Mouse (Mus musculus) forebrain, embryonic 15.5 days (tissue): ENCODE data around the gene Tmem262. TPM values are rescaled to one million over a fixed set of nuclear protein-coding genes. Genes with fewer than 3 reads are reported as not detected.
"Not testable (repeated sequence)": the region's sequence is repeated elsewhere in the genome, so short reads cannot be mapped to it uniquely, and the experiment has no call there.

Experiments used
- ATAC-seq: fragments of 200-750 bp; cut with Nextera tagmentation; replicated peaks from 2 replicates; pipeline ENCODE4 v1.8.0; 2017; ENCODE audit warnings: mild to moderate bottlenecking, moderate TSS enrichment, moderate library complexity
- H3K27ac ChIP-seq: fragments of 300-500 bp; sonication (generic); replicated peaks from 2 replicates; pipeline ENCODE4 v1.5.1; 2015; ENCODE audit warnings: mild to moderate bottlenecking, inconsistent platforms
- H3K27me3 ChIP-seq: fragments of 300-500 bp; sonication (generic); 2 replicates; pipeline ENCODE4 v1.6.1; 2015; ENCODE audit warnings: inconsistent platforms
- H3K36me3 ChIP-seq: fragments of 300-500 bp; sonication (generic); 2 replicates; pipeline ENCODE4 v1.6.1; 2015; ENCODE audit warnings: mild to moderate bottlenecking, inconsistent platforms
- H3K4me1 ChIP-seq: fragments of 300-500 bp; sonication (generic); 2 replicates; pipeline ENCODE4 v1.6.1; 2015; ENCODE audit warnings: inconsistent platforms
- H3K4me2 ChIP-seq: fragments of 300-500 bp; sonication (generic); replicated peaks from 2 replicates; pipeline ENCODE4 v1.6.1; 2015; ENCODE audit warnings: mild to moderate bottlenecking, inconsistent platforms
- H3K4me3 ChIP-seq: fragments of 300-500 bp; sonication (generic); 2 replicates; pipeline ENCODE4 v1.5.1; 2015; ENCODE audit warnings: mild to moderate bottlenecking, inconsistent platforms
- H3K9ac ChIP-seq: fragments of 300-500 bp; sonication (generic); replicated peaks from 2 replicates; pipeline ENCODE4 v1.6.1; 2015; ENCODE audit warnings: mild to moderate bottlenecking, inconsistent platforms
- H3K9me3 ChIP-seq: fragments of 300-500 bp; sonication (generic); 2 replicates; pipeline ENCODE4 v1.6.1; 2016; ENCODE audit warnings: inconsistent platforms
- WGBS: fragments of 180-500 bp; shearing (Covaris S2); methylation state at CpG from one replicate; pipeline ENCODE4 v1.1.7; 2015; ENCODE audit warnings: mixed read lengths; 5-methylcytosine and 5-hydroxymethylcytosine counted together
- polyA plus RNA-seq: library from polyadenylated mRNA; unstranded; fragments of >200 nt; fragmentation: Nextera tagmentation; extraction: Ambion mirVana; gene quantifications from 2 replicates; pipeline ENCODE4 v1.2.1, GENCODE M21; 2015

Tmem262 gene
- polyA plus RNA-seq: not detected in 2 replicates

GRCm38 (mm10) chr19:6079983-6080480 is at the start of gene Tmem262:
Tmem262 (plus strand) TSS chr19:6080033.
- no peaks in the 10 kb centered on the region for H3K27me3 ChIP-seq
- no peaks in the 10 kb centered on the region for H3K9me3 ChIP-seq
- no peak within 1 kb of the TSS for H3K4me3 ChIP-seq
- WGBS: 94% methylated on average over 12 of the region's 12 CpGs
- no peak within 1 kb of the TSS for H3K27ac ChIP-seq
- H3K4me1 ChIP-seq: peaks cover 29% of the 10 kb centered on the region
- H3K4me2 ChIP-seq: no peak within 1 kb of the TSS
- no peak within 1 kb of the TSS for H3K9ac ChIP-seq
- ATAC-seq: no peak
- H3K36me3 ChIP-seq: peaks cover 26% of the 10 kb centered on the region

- 76% methylated on average over 14 of the region's 14 CpGs for WGBS
Measured at GRCm38 (mm10) chr19:6030520-6031280, 49.1 kb upstream of the Tmem262 start.

GRCm38 (mm10) chr19:6035966-6036585 is 43.8 kb upstream of the Tmem262 start:
- WGBS: 79% methylated on average over 9 of the region's 9 CpGs
- Histone ChIP-seq H3K9me3 (no peaks in the 10 kb centered on the region), H3K9ac (no peak overlapping the region), H3K27ac (no peak overlapping the region), H3K36me3 (no peaks in the 10 kb centered on the region), H3K4me1 (no peaks in the 10 kb centered on the region), H3K27me3 (no peaks in the 10 kb centered on the region), H3K4me2 (no peak overlapping the region), H3K4me3 (no peak overlapping the region)
- no peak for ATAC-seq

More at GRCm38 (mm10) chr19:6030520-6031280, 49.1 kb upstream of the Tmem262 start:
- H3K4me3 ChIP-seq: no peak overlapping the region
- H3K9ac ChIP-seq: no peak overlapping the region
- H3K4me1 ChIP-seq: no peaks in the 10 kb centered on the region
- ATAC-seq: no peak
- H3K36me3 ChIP-seq: no peaks in the 10 kb centered on the region
- H3K4me2 ChIP-seq: no peak overlapping the region
- no peak overlapping the region for H3K27ac ChIP-seq
- no peaks in the 10 kb centered on the region for H3K27me3 ChIP-seq
- H3K9me3 ChIP-seq: no peaks in the 10 kb centered on the region

GRCm38 (mm10) chr19:6037695-6038094 is 42.1 kb upstream of the Tmem262 start:
- Histone ChIP-seq H3K4me3 (no peak overlapping the region), H3K9ac (no peak overlapping the region), H3K4me2 (no peak overlapping the region), H3K4me1 (peaks cover 2% of the 10 kb centered on the region; the same call in 1 of the 2 replicates), H3K27ac (no peak overlapping the region), H3K9me3 (no peaks in the 10 kb centered on the region), H3K36me3 (no peaks in the 10 kb centered on the region), H3K27me3 (no peaks in the 10 kb centered on the region)
- no peak for ATAC-seq

GRCm38 (mm10) chr19:6038326-6038725 is 41.5 kb upstream of the Tmem262 start:
- no peaks in the 10 kb centered on the region for H3K36me3 ChIP-seq
- H3K4me2 ChIP-seq: no peak overlapping the region
- WGBS: 84% methylated on average over 7 of the region's 7 CpGs
- no peak overlapping the region for H3K9ac ChIP-seq
- no peaks in the 10 kb centered on the region for H3K9me3 ChIP-seq
- no peak for ATAC-seq
- no peak overlapping the region for H3K4me3 ChIP-seq
- no peaks in the 10 kb centered on the region for H3K27me3 ChIP-seq
- H3K27ac ChIP-seq: no peak overlapping the region
- H3K4me1 ChIP-seq: peaks cover 2% of the 10 kb centered on the region; the same call in 1 of the 2 replicates

DNA sequence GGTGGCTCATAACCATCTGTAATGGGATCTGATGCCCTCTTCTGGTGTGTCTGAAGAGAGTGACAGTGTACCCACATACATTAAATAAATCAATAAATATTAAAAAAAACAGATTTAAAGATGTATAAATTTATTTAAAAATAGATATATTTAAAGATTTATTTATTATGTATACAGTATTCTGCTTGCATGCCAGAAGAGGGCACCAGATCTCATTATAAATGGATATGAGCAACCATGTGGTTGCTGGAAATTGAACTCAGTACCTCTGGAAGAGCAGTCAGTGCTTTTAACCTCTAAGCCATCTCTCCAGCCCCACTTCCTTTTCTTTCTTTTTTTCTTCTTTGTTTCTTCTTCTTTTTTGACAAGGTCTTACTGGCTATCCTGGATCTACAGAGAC is 39.8 kb upstream of the Tmem262 start:
- H3K9me3 ChIP-seq: no peaks in the 10 kb centered on the region
- H3K27me3 ChIP-seq: no peaks in the 10 kb centered on the region
- H3K4me1 ChIP-seq: peaks cover 2% of the 10 kb centered on the region; the same call in 1 of the 2 replicates
- H3K9ac ChIP-seq: no peak overlapping the region
- no peaks in the 10 kb centered on the region for H3K36me3 ChIP-seq
- no peak overlapping the region for H3K27ac ChIP-seq
- no peak overlapping the region for H3K4me2 ChIP-seq
- no peak for ATAC-seq
- H3K4me3 ChIP-seq: no peak overlapping the region

DNA sequence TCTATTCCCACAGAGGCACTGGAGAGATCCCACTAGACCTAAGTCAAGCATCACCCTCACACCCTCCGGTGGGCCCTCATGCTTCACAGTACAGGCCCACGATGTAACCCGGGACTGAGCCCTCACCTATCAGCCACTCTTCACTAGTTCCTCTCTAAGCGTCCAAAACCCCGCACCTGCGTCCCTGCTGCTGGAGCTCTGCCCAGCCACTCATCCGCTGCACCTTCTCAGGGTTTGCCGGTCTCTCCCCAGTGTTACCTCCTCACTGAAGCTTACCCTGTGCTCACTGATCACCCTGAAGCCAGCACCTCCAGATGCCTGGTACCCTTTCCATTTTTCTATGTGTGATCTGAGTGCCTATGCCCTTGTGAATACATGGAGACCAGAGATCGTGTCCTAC is 37.5 kb upstream of the Tmem262 start:
- Histone ChIP-seq H3K4me2 (no peak overlapping the region), H3K4me3 (no peak overlapping the region), H3K9me3 (no peaks in the 10 kb centered on the region), H3K4me1 (peaks cover 11% of the 10 kb centered on the region), H3K36me3 (no peaks in the 10 kb centered on the region), H3K9ac (no peak overlapping the region), H3K27ac (no peak overlapping the region), H3K27me3 (no peaks in the 10 kb centered on the region)
- WGBS: 79% methylated on average over 9 of the region's 9 CpGs
- ATAC-seq: no peak

DNA sequence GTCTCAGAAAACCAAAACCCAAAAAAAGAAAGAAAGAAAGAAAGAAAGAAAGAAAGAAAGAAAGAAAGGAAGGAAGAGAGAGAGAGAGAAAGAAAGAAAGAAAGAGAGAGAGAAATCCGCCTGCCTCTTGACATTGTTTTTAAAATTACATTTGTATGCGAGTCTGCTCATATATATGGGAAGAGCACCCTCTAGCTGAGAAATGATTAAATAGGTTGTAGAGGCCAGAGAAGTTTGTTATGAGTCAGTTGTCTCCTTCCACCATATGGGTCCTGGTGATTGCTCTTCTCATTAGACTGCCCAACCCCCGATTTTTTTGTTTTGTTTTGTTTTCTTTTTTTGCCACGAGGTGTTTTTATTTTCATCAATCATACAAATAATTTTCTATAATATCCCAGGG is 35.7 kb upstream of the Tmem262 start:
- not testable (repeated sequence) for H3K27me3 ChIP-seq, H3K27ac ChIP-seq, H3K36me3 ChIP-seq, H3K4me3 ChIP-seq, H3K4me2 ChIP-seq, H3K9me3 ChIP-seq, ATAC-seq, H3K9ac ChIP-seq
- H3K4me1 ChIP-seq: peaks cover 22% of the 10 kb centered on the region
- WGBS: 61% methylated on average over 4 of the region's 4 CpGs

GRCm38 (mm10) chr19:6045366-6046293 is 34.2 kb upstream of the Tmem262 start:
- peaks cover 24% of the 10 kb centered on the region for H3K36me3 ChIP-seq
- H3K4me1 ChIP-seq: peaks cover 22% of the 10 kb centered on the region
- no peaks in the 10 kb centered on the region for H3K27me3 ChIP-seq
- WGBS: 17% methylated on average over 20 of the region's 20 CpGs
- H3K4me2 ChIP-seq: peak overlapping the region; percentile 89
- ATAC-seq: peak; percentile 34
- peak overlapping the region; percentile 86 for H3K9ac ChIP-seq
- peak overlapping the region; percentile 100 for H3K27ac ChIP-seq
- H3K4me3 ChIP-seq: peak overlapping the region; percentile 90
- no peaks in the 10 kb centered on the region for H3K9me3 ChIP-seq

- Histone ChIP-seq H3K27me3 (no peaks in the 10 kb centered on the region), H3K36me3 (peaks cover 33% of the 10 kb centered on the region), H3K4me2 (peak within 1 kb of the TSS; percentile 89), H3K9me3 (no peaks in the 10 kb centered on the region), H3K4me3 (peak within 1 kb of the TSS; percentile 90), H3K9ac (peak within 1 kb of the TSS; percentile 86), H3K4me1 (peaks cover 22% of the 10 kb centered on the region), H3K27ac (peak within 1 kb of the TSS; percentile 100)
- WGBS: under 1% methylated on average over 65 of the region's 65 CpGs
- peak; percentile 91 for ATAC-seq
Measured at GRCm38 (mm10) chr19:6046294-6047153, 33.3 kb upstream of the Tmem262 start, which contains the start of gene Syvn1. Syvn1 (plus strand) TSS chr19:6046576.
